Mouse (Mus musculus) thymus, adult 18-20 months (tissue): ENCODE measurements around the gene Magt1.
"Not testable (repeated sequence)": the region's sequence is repeated elsewhere in the genome, so short reads cannot be mapped to it uniquely, and the experiment has no call there.

Experiments used
- DNase-seq, 2 experiments: peaks; one replicate each; pipeline ENCODE4 v3.0.0; 2022; ENCODE audit warnings: mixed read lengths in 2 of 2

The Magt1 gene

GRCm38 (mm10) chrX:105939245-105939644 is 72.5 kb downstream of the Magt1 start:
- no peak for DNase-seq

GRCm38 (mm10) chrX:105937736-105938135 is 74.0 kb downstream of the Magt1 start:
- DNase-seq, result no peak

GRCm38 (mm10) chrX:105934341-105934740 is 77.4 kb downstream of the Magt1 start:
- DNase-seq, result no peak

- DNase-seq, result no peak
These were observed 82.1 kb downstream of the Magt1 start for GRCm38 (mm10) chrX:105929478-105930038.

- peak; percentile 50 to 64 for DNase-seq
These were observed 82.7 kb downstream of the Magt1 start, which contains the start of gene Atrx for GRCm38 (mm10) chrX:105928861-105929477. Gene Atrx, minus strand, starts transcription at chrX:105929403.

GRCm38 (mm10) chrX:105927941-105928860 is 83.5 kb downstream of the Magt1 start:
- peak; percentile 12 to 31 for DNase-seq

GRCm38 (mm10) chrX:105926121-105926735 is 85.5 kb downstream of the Magt1 start:
- peak in 1 of 2 experiments; percentile 4 for DNase-seq

GRCm38 (mm10) chrX:105924326-105925070 is 87.2 kb downstream of the Magt1 start:
- no peak for DNase-seq

- DNase-seq, result no peak
These were observed 87.8 kb downstream of the Magt1 start for GRCm38 (mm10) chrX:105923896-105924295.

GRCm38 (mm10) chrX:105922986-105923385 is 88.7 kb downstream of the Magt1 start:
- not testable (repeated sequence) for DNase-seq

GRCm38 (mm10) chrX:105921421-105921820 is 90.3 kb downstream of the Magt1 start:
- DNase-seq, result peak; percentile 2 to 28
